Mouse (Mus musculus) lung, adult 2 months (tissue): Measurements from ENCODE around the gene Aebp2.

Experiments used
- CTCF ChIP-seq: fragments of 200-500 bp; IDR thresholded peaks from 2 replicates; pipeline ENCODE4 v1.5.1; 2011; ENCODE audit warnings: mild to moderate bottlenecking, low read length, control low read depth; ENCODE audit not compliant: insufficient read depth
- POLR2A ChIP-seq: fragments of 200-500 bp; IDR thresholded peaks from 2 replicates; pipeline ENCODE4 v1.6.1; 2011; ENCODE audit warnings: low read depth, mild to moderate bottlenecking, control low read depth, low read length, borderline replicate concordance; ENCODE audit errors: extremely low read depth

GRCm38 (mm10) chr6:140714905-140715365 lies 92.5 kb downstream of the Aebp2 start:
- peak; percentile 98 for TF ChIP-seq CTCF
- TF ChIP-seq POLR2A: no peak
